Mouse (Mus musculus): ENCODE results near the gene Zfp941.

Gene Zfp941

GRCm38 (mm10) chr7:140821653-140822329 is at the start of gene Zfp941:
Gene Zfp941 (minus strand): TSS chr7:140822178.
- DNase-seq, result peak; percentile 77

GRCm38 (mm10) chr7:140864761-140865160 is 42.8 kb upstream of the Zfp941 start:
- DNase-seq, result no peak

DNA sequence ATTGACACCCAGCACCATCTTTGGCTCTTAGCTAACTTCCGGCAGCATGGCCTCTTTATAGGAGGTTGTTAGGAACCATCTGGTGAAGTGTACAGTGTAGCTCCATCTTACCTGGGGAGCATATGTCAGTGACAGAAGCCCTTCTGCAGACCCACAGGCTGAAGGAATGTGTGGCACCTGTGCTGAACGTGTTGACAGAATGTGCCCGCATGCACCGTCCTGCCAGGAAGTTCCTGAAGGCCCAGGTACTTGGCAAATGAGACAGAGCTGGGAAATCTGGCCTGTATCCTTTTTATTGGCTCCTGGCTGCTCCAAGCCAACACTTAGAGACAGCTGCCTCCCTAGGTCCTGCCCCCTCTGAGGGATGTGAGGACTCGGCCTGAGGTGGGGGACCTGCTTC is 38.8 kb upstream of the Zfp941 start:
- no peak for DNase-seq

DNA sequence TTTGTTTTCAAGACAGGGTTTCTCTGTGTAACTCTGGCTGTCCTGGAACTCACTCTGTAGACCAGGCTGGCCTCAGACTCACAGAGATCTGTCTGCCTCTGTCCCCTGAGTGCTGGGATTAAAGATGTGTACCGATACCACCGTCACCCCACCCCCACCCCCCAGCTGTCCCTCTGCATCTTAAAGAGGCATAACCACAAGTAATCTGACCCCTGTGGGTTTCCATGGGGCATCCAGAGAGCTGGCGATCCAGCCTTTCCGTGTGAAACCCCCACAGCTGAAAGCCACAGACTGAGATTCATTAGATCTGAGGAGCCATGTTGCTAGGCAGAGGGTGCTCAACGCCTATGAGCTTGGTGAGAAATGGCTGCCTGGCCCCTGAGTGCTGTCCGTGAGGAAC is 38.0 kb upstream of the Zfp941 start:
- DNase-seq, result no peak

GRCm38 (mm10) chr7:140858746-140859145 is 36.8 kb upstream of the Zfp941 start:
- DNase-seq, result no peak

DNA sequence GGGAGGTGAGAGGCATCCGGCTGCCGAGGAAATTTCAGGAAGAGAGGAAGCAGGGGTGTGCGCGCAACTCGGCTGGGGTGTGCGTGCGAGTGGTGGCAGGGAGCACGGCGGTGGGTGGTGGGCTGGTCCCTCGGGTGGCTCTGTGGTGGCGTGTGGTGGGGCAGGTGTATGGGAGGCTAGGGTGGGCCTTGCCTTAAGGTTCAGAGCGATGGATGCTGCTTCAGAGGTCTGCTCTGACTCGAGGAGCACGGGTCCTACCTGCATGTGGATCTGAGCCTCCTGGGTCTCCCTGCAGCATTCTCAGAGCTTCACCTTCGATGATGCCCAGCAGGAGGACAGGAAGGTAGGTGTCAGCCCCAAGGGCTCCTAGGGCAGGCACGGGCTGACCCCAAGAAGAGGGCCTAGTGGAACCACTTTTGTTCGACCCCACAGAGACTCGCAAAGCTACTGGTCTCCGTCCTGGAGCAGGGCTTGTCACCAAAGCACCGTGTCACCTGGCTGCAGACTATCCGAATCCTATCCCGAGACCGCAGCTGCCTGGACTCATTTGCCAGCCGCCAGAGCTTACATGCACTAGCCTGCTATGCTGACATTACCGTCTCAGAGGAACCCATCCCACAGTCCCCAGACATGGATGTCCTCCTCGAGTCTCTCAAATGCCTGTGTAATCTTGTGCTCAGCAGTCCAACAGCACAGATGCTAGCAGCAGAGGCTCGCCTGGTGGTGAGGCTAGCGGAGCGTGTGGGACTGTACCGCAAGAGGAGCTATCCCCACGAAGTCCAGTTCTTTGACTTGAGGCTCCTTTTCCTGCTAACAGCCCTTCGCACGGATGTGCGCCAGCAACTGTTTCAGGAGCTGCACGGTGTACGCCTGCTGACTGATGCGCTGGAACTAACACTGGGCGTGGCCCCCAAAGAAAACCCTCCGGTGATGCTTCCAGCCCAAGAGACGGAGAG is 35.9 kb upstream of the Zfp941 start, which contains the start of gene Bet1l:
Gene Bet1l (minus strand): TSS at position 28 of the 956 bp plus-strand sequence.
- no peak for DNase-seq

GRCm38 (mm10) chr7:140856785-140857549 is 35.0 kb upstream of the Zfp941 start, which contains the start of gene Ric8a:
Gene Ric8a (plus strand): TSS chr7:140856957.
- peak; percentile 89 for DNase-seq

DNA sequence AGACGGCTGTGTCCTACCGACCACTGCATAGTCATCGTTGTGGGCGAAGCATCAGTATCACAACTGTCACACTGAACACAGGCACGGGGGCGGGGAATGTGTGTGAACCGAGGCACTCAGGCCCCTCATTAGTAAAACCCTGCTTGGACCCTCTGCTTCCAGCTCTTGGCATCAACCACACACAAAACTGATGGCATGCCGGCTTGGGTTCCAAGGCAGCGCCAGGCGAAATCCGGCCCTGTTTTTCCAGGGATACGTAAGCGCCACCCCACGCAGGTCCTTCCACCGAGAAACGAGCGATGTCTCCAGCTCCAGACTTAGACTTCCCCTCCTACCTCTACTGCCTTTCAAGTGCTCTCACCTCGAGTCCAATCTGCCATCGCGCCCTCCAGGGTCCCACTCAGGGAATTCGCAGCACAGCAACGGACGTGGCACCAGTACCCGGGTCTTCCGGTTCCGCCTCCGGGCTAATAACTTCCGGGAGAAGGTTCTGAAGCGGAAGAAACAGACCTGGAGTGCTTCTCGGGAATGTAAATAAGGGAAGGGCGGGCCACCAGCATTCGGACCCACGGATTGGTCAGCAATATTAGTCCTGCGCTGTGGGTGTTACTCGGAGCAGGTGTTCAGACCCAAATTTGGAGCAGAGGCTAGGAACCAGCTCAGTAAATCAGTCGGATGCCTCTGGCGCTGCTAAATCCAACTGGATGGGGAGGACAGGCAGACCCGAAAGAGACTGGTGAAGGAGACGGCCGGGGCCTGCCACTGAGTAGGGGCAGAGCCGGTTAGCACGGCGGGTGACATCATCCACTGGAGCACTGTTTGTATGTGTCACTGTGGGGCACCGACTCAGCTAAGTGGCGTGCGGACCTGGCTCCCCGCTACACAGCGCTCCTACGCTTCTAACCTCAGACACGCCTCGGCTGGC is 34.1 kb upstream of the Zfp941 start, which contains the start of gene Gm45785:
Gene Gm45785 (minus strand): TSS at position 472 of the 925 bp plus-strand sequence.
- peak; percentile 93 for DNase-seq

- DNase-seq, result no peak
These were observed 33.2 kb upstream of the Zfp941 start for GRCm38 (mm10) chr7:140855181-140855580.

DNA sequence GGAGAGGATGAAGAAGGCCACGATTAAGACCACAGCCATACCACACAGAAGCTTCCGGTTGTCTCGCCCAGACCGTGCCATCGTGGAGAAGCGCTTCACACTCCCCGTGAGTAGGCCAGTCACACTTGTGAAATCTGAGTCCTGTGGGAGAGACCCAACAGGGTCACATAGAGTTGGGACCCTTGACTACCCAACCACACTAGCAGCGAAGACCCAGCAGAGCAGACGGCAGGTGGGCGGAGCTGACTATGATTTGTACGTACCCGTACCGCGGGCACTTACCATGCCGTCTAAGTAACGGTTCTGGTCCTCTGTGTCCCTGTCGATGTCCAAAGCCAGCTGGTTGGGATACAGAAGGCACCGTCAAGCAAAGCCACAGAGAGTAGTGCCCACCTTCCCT is 32.5 kb upstream of the Zfp941 start:
- DNase-seq, result no peak

- DNase-seq, result no peak
These were observed 31.4 kb upstream of the Zfp941 start for GRCm38 (mm10) chr7:140853386-140853785.

DNA sequence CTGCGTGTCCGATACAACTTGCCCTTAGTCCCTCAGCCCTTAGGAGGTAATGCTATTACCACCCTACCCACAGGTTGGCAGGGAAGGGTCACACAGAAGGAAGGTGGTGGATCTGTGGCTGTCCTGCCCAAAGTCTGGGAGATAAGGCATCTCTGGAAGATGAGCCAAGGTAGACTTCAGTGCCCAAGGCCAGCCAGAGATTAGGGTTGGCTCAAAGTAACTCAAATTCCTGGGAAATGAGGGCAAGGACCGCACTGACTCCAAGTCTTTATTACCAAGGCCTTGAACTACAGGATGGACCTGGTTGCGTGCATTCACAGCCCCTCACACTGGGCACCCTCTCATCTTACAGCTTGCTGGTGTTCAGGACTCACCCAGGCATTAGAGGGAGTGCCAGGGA is 29.9 kb upstream of the Zfp941 start:
- DNase-seq, result no peak

- no peak for DNase-seq
These were observed 26.6 kb upstream of the Zfp941 start for GRCm38 (mm10) chr7:140848591-140848990.

GRCm38 (mm10) chr7:140847755-140848580 is 26.0 kb upstream of the Zfp941 start, which contains the start of gene Odf3:
Gene Odf3 (plus strand): TSS chr7:140847805.
- DNase-seq, result no peak

DNA sequence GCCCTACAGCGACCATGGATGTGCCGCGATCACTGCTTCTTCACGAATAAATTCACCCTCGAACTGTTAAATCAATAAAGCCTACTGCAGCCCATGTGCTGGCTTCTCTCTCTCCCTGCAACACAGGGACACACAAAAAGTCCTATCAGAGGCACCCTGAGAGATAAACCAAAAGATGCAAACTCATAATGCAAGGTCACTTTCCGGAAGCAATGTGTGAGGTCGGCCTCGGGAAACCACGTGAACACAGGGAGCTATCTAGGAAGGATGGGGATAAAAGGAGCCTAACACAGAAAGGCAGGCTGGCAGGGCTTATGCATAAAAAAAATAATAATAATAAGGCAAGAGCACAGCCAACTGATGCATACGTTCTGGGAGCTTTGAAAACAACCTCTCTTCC is 24.7 kb upstream of the Zfp941 start:
- no peak for DNase-seq

- DNase-seq, result no peak
These were observed 23.7 kb upstream of the Zfp941 start for GRCm38 (mm10) chr7:140845683-140846082.

- DNase-seq, result peak; percentile 87
These were observed 23.1 kb upstream of the Zfp941 start, which contains the start of gene Scgb1c1 for GRCm38 (mm10) chr7:140844905-140845665. Gene Scgb1c1 (plus strand): TSS chr7:140845547.

GRCm38 (mm10) chr7:140843806-140844205 is 21.8 kb upstream of the Zfp941 start:
- DNase-seq, result no peak

Measured in embryo, embryonic 11 days (tissue).